Mouse (Mus musculus) gastrocnemius, postnatal 4 days (tissue): ENCODE measurements around the gene Gm40460. TPM values are rescaled to one million over a fixed set of nuclear protein-coding genes. Genes with fewer than 3 reads are reported as not detected.
"Not testable (repeated sequence)": the region's sequence is repeated elsewhere in the genome, so short reads cannot be mapped to it uniquely, and the experiment has no call there.

Experiments
- DNase-seq, 2 experiments: peaks; one replicate each; pipeline ENCODE4 v3.0.0; 2021 to 2022; ENCODE audit warnings: low spot score in 2 of 2, mixed read lengths in 2 of 2
- long read RNA-seq, 2 experiments: library from polyadenylated mRNA; stranded (forward); transcript quantifications; one replicate each; pipeline ENCODE4 v2.0.0; 2021
- total RNA-seq, 2 experiments: library from RNA; stranded (reverse); gene quantifications; 2 replicates each; pipeline ENCODE4 v1.2.3; 2021

Gene Gm40460
- not detected for total RNA-seq
- long read RNA-seq, experiment 1, result 0 reads
- long read RNA-seq, experiment 2, result 0 reads

DNA sequence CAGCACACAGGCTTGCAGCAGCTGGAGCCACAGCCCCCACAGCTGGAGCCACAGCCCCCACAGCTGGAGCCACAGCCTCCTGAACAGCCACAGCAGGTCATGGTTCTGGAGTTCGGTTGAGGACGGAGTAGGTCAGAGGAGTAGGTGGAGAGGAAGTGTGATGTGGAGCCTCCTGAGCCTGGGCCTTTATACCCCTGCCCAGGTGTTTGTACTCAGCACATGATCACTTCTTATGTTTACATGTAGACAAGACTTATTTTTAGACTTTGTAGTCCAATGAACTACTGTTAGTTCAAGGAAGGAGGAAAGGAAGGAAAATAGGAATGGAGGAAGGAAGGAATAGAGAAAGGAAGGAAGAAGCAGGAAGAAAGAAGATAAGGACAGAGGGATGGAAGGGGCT, at the start of gene Gm40460:
Gm40460 (minus strand) TSS at position 101 of the 400 bp plus-strand sequence.
- no peak for DNase-seq

DNA sequence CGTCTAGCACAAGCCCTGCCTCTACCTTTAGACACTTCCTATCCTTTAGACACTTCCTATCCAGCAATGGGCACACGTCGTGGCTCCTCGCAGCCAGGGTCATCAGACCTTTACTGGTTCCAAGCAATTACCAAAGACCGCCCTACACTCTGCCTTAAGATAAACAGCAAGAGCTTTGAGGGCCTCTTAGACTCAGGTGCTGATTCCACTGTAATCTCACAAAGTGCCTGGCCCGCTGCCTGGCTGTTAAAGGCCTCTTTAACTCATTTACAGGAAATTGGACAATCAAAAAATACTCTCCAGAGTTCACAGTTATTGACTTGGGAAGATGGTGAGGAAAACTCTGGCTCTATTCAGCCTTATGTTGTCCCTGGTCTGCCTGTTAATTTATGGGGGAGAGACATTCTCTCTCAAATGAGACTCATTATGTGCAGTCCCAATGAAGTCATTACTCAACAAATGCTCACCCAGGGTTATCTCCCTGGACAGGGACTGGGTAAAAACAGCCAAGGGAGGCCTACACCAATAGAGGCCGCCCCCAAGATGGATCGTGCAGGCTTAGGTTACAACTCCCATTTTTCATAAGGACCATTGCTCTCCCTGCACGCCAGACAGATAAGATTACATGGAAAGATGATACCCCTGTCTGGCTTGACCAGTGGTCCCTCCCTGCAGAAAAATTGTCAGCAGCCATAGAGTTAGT, 45.2 kb upstream of the Gm40460 start:
- not testable (repeated sequence) for DNase-seq

DNA sequence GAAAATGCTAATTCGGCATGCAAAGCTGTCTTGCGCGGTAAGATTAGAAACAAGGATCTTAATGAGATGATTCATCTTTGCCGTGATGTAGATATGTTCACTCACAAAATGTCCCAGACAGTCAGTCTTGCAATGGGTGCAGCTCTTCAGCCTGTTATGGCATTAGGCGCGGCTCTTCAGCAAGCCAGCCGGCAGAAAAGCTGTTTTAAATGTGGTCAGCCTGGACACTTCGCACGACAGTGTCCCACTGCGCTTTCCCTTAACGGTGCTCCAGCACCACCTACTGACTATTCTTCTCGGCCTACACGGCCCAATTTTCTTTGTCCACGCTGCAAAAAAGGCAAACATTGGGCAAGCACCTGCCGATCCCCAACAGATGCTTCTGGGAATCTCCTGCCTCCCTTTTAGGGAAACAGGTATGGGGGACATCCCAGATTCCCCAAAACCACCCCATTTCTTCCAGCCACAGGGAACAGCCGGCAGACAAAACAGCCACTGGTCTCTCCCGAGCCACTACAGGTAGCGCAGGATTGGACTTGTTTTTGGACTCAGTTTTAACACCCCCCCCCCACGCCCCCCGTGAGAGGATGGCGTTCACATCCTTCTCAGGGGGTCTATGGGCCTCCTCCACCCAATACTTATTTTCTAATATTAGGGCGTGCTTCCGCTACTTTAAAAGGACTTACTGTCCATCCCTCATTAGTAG, 44.4 kb upstream of the Gm40460 start:
- no peak for DNase-seq

DNA sequence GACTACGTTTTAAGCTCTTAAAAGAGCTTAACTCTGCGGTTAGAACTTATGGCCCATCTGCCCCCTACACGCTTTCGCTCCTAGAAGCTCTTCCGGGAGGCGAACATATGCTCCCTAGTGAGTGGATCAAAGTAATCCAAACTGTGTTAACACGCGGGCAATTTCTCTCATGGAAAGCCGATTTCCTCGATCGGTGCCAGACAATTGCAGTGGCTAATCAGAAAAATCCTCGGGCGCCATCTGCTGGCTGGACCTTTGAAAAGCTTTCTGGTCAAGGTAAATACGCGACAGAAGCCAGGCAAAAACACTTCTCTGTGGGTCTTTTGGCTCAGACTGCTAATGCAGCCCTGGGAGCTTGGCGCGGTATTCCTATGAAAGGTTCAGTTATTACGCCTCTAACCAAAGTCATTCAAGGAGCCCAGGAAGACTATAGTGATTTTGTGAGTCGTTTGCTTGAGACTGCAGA, 43.8 kb upstream of the Gm40460 start:
- DNase-seq, result peak; percentile 82 to 92

DNA sequence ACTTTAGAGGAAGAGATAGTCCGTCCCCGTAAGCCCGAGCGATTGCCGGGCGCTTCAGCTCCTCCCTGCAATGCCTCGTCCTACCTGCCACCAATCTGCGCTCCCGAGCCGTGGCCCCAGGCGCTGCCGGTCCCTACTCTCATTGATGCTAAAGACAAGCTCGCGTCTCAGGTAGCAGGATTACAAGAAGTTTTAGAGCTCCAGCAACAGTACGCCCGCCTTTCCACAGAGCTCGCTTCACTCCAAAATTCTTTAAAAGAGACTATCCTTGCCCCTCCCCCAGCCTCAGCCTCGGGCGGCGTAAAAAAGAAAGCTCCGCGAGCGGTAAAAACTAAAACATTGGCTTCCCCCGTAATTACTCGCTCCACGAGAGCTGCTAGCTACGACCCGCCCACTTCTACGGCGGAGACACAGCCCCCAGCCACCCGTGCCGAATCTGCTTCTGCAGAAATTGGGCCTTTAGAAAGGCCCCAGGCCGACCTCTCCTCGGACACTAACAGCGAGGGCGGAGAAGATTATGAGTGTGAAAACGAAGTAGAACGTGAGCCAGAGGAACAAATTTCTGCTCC, 43.2 kb upstream of the Gm40460 start:
- DNase-seq, result peak; percentile 25 to 67

DNA sequence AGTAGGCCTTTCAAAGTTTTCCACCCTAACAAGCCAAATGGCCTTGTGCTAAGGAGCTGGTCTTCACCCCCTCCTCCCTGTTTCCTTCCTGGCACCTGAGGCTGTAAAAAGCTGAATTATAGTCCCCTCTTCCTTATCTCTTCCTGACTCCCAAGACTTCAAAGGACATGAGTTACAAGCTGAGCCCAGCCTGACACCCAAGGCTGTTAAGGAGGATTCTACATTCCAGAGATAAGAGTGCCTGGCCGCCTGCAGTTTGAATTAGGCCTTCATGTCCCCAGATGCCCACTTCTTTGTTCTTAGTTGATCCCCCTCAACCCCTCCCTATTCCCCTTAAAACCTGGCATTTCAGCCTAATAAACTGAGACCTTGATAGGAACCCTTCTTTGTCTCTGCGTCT, 42.0 kb upstream of the Gm40460 start:
- not testable (repeated sequence) for DNase-seq

DNA sequence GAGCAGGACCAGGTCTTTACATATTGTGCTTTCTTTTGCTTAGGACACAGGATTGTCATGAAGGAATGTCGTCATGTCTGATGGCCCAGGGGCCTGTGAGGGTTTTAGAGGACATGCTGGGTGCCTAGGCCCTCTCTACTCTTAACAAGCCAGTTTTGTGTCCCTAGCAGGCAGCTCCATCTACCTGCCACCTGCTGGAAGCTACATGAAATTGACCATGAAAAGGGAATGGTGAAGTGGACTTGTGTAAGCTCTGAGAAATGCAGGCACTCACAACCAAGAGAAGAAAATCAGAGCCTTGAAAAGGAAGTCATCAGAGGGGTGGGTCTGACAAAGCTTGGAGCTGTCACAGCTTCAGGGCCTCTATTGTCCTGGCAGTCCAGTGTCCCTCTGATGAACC, 38.4 kb upstream of the Gm40460 start:
- not testable (repeated sequence) for DNase-seq

DNA sequence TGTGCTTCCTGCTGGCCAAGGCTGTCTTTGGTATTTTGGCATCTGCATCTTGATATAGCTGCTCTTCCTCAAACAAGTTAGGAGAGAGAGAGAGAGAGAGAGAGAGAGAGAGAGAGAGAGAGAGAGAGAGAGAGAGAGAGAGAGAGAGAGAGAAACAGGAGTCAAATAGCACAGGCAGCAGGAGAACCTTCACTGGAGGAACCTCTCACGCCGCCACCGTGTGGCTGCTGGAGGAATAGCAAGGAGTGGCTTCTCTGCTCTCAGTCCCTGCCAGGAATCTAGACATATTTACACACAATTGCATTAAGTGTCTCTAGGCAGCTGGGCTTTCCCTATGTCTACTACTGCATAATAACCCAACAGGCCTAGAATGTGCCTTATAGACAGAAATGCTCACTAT, 37.3 kb upstream of the Gm40460 start:
- peak; percentile 52 to 64 for DNase-seq

DNA sequence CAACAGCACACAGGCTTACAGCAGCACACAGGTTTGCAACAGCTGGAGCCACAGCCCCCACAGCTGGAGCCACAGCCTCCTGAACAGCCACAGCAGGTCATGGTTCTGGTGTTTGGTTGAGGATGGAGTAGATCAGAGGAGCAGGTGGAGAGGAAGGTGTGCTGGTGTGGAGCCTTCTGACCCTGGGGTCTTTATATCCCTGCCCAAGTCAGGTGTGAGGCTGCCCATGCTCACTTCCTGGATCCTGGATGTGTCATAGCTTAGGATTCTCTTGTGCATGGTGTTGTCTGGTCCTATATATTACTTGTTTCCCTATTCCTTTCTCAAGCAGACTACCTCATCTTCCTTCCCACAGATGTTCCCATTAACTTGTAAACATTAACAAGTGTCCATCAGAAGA, 33.4 kb upstream of the Gm40460 start, which contains the start of gene Gm4559:
Gm4559 (minus strand) TSS at position 101 of the 400 bp plus-strand sequence.
- DNase-seq, result not testable (repeated sequence)

DNA sequence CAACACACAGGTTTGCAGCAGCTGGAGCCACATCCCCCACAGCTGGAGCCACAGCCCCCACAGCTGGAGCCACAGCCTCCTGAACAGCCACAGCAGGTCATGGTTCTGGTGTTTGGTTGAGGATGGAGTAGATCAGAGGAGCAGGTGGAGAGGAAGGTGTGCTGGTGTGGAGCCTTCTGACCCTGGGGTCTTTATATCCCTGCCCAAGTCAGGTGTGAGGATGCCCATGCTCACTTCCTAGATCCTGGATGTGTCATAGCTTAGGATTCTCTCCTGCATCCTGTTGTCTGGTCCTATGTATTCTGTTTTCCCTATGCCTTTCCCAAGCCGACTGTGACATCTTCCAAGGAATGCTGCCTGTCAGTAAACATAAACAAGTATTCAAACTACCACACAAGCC, 17.4 kb upstream of the Gm40460 start, which contains the start of gene Gm2431:
Gm2431 (minus strand) TSS at position 101 of the 400 bp plus-strand sequence.
- DNase-seq, result not testable (repeated sequence)

DNA sequence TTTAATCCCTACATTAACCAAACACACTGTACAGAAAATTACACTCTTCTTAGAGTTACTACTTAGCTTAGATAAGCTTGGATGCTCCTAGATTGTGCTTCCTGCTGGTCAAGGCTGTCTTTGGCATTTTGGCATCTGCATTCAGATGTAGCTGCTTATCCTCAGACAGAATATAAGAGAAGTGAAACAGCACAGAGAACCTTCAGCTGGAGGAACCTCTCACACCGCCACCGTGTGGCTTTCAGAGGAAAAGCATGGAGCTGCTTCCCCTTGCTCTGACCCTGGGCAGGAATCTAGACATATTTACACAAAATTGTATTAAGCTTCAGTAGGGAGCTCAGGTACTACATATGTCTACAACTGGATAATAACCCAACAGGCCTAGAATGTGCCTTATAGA, 14.6 kb upstream of the Gm40460 start:
- peak in 1 of 2 experiments; percentile 18 for DNase-seq

DNA sequence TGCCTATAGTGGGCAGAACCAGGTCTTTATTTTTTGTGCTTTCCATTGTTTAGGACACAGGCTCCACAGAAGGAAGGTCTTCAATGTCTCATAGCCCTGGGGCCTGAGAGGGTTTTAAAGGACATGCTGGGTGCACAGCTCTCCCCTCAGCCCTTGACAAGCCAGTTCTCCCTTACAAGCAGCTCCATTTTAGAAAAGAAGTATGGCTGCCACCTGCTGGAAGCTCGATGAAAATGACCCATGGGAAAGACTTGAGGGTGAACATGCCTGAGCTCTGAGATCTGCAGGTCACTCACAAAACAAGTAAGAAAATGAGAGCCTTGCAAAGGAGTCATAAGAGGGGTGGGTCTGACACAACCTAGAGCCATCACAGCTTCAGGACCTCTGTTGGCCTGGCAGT, 8.9 kb upstream of the Gm40460 start:
- DNase-seq, result peak in 1 of 2 experiments; percentile 21

DNA sequence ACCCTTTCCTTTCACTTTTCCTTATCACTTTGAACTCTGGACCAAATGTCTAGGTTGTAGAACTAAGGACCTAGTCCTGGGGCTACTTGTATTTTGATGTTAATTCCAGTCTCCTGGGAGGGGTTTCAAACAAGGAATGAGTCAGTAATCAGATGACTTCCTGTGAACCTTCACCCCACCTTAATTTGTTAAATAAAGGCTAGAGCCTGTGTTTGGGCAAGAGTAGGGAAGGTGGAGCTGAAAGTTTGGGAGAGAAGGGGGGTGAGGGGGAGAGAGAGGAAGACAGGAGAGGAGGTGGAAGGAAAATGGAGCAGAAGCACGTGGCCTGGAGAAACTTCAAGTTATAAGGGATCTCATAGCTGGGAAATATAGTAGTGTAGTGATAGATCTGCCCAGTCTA, 9.3 kb downstream of the Gm40460 start:
- DNase-seq, result no peak

DNA sequence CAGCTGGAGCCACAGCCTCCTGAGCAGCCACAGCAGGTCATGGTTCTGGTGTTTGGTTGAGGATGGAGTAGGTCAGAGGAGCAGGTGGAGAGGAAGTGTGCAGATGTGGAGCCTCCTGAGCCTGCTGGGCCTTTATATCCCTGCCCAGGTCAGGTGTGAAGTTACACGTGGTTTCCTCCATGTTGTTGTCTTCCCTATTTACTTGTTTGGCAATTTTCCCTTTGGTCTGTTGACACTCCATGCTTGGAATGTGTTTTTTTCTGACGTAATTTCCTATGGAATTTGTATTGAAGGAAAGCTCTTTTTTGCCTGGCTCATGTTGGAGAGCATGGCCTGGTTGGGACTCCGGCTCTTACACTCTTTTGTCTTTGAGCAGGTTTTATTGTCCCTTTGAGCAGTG, 11.0 kb downstream of the Gm40460 start, which contains the start of gene Krtap5-5:
Krtap5-5 (minus strand) TSS at position 101 of the 400 bp plus-strand sequence.
- not testable (repeated sequence) for DNase-seq

DNA sequence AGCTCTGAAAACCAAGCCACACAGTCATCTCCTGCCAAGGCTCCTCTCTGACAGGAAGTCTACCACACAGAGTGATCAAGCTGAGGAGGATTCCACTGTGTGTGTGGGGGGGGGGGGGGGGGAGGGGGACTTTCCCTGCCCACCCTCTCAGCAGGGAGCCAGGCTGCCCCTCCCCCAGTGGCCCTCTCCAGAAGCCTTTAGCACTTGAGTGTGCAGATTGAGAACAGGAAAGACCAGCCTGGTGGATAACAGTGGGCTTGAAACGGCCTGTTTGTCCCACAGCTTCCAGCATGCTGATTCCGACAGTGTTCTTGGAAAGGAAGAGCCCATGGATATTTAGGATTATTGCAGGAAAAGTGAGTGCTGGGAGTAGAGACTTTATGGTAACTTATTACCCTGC, 16.4 kb downstream of the Gm40460 start:
- DNase-seq, result no peak

DNA sequence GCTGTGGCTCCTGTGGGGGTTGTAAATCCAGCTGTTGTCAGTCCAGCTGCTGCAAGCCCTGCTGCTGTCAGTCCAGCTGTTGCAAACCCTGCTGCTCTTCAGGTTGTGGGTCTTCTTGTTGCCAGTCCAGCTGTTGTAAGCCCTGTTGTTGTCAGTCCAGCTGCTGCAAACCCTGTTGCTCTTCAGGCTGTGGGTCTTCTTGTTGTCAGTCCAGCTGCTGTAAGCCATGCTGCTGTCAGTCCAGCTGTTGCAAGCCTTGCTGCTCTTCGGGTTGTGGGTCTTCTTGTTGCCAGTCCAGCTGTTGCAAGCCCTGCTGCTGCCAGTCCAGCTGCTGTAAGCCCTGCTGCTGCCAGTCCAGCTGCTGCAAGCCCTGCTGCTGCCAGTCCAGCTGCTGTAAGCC, 28.7 kb downstream of the Gm40460 start:
- not testable (repeated sequence) for DNase-seq

DNA sequence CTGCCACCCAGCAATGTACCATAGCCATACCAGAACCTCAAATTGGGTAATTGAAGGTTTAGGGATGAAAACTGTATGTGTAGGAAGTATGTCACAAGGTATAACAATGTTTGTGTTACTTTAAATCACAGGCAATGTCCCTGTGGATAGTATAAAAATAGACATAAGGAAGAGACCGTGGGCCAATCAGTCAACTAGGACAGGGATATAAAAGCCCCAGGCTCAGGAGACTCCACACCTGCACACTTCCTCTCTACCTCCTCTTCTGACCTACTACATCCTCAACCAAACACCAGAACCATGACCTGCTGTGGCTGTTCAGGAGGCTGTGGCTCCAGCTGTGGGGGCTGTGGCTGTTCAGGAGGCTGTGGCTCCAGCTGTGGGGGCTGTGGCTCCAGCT, 29.3 kb downstream of the Gm40460 start, which contains the start of gene Gm7579:
Gm7579 (plus strand) TSS at position 301 of the 400 bp plus-strand sequence.
- no peak for DNase-seq

DNA sequence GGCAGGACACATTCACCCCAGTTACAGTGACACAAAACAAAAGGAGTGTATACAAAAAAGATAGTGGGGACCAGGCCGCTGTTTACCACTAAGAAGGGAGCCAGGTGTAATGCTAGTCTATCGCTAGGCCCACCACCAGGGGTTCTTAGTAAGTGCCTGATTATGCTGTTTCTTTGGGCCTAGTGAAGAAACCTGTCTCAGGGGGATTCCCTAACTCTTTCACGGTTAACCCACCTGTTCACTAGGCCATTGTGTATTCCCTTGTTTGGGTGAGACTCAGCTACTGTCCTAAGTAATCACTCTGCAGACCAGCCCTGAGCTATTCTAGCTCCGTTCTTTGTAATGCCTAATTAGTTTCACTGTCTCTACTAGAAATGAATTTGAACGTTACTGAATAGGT, 34.0 kb downstream of the Gm40460 start:
- DNase-seq, result not testable (repeated sequence)

DNA sequence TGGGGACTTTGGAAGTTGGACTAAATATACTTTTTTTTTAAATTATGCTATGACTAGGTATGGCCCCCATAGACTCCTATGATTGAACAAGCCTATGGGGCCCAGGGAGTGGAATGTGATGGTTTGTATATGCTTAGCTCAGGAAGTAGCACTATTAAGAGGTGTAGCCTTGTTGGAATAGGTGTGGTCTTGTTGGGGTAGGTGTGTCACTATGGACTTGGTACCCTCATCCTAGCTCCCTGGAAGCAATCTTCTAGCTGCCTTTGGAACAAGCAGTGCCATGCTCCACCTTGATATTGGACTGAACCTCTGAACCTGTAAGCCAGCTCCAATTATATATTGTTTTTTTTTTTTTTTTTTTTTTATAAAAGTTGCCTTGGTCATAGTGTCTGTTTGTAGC, 35.4 kb downstream of the Gm40460 start:
- DNase-seq, result no peak

DNA sequence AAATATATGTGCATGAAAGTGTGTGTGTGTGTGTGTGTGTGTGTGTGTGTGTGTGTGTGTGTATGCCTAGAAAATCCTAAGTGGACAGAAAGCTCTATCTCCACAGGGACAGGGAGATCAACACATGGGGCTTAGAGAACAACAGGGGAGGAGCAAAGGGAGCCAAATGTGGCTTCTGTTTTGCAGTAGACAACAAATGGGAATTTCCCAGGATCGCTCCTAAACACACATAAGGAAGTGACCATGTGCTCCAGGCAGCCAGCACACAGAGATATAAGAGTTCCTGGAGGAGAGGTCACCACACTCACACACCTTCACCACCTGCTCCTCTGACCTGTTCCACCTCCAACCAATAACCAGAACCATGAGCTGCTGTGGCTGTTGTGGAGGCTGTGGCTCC, 39.8 kb downstream of the Gm40460 start, which contains the start of gene Krtap5-3:
Krtap5-3 (plus strand) TSS at position 301 of the 400 bp plus-strand sequence.
- no peak for DNase-seq

DNA sequence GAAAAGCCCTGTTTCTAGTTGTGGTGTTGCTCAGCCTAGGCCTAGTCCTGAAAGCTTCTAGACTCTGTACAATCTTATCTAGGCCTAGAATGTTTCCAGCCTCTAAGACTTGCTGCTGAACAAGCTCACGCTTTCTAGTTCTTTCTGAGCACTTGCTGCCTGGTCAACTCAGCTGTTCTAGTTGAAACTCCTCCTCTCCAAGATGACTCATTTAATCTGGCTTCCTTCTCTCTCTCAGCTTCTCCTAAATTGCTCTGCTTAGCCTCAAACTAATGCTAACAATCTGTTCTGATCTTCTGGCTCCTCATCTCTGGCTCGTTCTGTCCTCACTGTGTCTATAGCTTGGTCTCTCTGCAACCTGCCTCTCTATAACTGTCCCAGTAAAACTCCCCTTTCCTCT, 42.1 kb downstream of the Gm40460 start:
- DNase-seq, result no peak
